Mouse (Mus musculus) megakaryocyte, embryonic 14.5 days (primary cell): ENCODE data around the gene Cdh26.

Experiments
- FLI1 ChIP-seq: IDR thresholded peaks from 2 replicates; pipeline ENCODE4 v1.6.1; 2012; ENCODE audit warnings: low read length, inconsistent platforms, mixed read lengths
- GATA1 ChIP-seq: IDR thresholded peaks from 3 replicates; pipeline ENCODE4 v1.6.1; 2012; ENCODE audit warnings: mixed read lengths, low read length, inconsistent platforms, borderline replicate concordance

GRCm38 (mm10) chr2:178414261-178415149 is 15.8 kb upstream of the Cdh26 start, which contains the start of the genes Ppp1r3d and Fam217b:
- TF ChIP-seq GATA1 (no peak), FLI1 (no peak)
